Mouse (Mus musculus): ENCODE data around the gene Rabgap1.

Gene Rabgap1

DNA sequence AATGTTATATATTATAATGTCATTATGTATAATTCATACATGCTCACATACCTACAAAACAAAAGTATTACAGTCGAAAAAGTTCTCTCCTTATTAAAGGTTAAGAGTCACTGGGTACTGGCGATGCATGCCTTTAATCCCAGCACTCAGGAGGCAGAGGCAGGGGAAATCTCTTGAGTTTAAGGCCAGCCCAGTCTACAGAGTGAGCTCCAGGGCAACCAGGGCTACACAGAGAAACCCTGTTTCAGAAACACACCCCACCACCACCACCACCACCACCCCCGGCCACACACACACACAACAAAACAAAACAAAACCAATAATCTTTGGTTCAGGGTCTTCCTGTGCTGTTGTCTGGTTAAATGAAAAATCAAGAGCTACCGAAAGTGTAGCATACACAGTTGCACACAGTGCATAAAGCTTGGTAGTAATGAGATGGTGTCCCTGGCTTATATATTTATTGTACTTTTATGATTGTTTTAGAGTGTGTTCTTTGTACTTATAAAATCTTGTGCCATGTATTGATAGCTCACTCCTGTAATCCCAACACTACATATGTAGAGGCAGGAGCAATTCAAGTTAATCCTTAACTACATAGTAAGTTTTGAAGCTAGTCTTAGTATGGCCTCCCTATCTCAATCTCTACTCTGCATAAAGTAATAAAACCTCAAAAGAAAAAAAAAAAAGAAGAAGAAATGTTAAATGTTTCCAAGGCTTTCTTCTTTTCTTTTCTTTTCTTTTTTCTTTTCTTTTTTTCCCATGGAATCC lies 68.2 kb downstream of the Rabgap1 start:
- no peak for DNase-seq (ENCODE audit: low spot score in 2 of 2)

DNA sequence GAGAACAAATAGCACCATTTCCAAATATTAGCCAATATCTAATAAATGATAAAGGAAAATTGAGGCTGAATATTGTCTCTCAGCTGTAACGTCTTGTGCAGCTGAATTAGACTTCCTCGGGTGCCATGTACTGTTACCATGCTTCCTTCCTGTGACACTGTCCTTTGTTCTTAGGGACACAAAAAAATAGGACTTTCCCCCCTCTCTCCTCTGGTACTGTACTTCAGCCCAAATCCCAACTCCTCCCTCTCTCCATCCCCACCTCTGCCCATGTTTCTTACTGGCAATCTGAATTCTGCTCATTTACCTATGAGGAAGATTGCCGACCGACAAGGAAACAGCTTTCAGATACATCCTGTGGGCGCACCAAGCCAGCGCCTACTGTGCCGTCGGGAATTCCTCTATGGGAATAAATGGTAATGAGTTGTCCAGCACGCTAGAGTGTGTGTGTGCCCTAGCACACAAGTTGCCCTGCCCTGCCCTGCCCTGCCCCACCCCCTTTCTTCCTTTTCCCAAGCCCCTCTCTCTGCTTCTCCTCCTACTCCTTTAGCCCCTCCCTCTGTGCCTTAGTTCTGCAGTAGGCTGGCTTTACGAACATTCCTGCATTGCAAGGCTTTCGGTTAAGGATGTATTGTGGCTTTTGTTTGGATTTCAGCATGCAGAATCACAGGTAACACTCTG lies 73.1 kb downstream of the Rabgap1 start, which contains the start of gene Gpr21:
Gene Gpr21 (plus strand): TSS at position 303 of the 681 bp plus-strand sequence.
- DNase-seq (ENCODE audit: low spot score in 2 of 2), result no peak

DNA sequence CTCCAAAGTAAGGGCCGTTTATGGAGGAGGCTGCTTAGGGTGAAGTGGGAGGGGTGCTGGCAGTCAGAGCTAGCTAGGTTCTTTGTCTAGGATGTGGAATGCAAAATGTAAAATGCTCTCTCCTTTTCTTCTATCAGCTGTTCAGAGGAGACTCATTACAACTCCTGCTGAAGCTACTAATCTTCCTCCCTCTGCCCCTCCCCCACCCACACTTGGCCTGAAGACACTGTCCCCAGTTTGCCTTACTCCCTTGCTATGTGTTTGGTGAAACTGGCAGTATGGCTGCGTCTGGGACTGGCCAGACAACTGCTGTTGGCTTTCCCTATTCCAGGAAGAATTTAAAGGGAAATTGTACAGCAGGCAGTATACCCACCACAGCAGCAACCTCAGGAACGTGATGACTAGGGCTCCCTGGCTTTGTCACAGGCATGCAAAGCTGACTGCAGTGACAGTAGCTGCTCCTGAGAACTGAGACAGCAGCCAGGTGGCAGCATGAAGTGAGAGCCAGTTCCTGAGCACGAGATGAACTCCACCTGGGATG lies 73.9 kb downstream of the Rabgap1 start:
- peak in 1 of 2 experiments; percentile 5 for DNase-seq (ENCODE audit: low spot score in 2 of 2)

DNA sequence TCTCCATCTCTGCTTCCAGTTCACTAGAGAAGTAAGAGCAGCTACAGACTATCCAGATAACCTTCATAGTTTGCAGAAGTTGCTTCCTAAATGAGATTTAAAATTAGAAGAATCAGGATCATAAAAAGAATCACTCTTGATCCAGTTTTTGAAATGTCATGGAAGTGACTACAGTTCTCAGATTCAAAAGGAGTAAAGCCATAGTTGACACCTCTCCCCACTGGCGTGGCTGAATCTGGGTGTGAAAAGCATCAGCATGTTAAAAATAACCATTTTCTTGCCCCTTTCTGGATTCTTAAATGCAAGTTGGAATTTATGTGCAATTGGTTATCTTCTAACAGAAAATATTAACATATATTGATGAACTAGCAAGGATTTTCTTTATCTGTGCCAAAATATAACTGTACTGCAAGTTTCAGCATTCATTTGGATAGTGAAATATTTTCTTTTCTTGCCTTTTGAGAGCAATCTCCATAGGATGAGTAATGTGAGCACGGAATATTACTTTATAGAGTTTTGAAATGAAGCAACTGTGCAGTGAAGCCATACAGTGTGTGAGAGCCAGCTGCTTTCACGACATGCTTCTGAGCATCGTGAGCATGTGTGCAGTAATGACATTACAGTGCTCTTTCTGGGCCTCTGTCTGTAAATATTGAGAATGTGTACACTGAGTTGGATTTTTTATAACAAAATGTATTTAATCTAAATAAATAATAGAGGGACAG lies 75.6 kb downstream of the Rabgap1 start:
- DNase-seq (ENCODE audit: low spot score in 2 of 2), result no peak

DNA sequence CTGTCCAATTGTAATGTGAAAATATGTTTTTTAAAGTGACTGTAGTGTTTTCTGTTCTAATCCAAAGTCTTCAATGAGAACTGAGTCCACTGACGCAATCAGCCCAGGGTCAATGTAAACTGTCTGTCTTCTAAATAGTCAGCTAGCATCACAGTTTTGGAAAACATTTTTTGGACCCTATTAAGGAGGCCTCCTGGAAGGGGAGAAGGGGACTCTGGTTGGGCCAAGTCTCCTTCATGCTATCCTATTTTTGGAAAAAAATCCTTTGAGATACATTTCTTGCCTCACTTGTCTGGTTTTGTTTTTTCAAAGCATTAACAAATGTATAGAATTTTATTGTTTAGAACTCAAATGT lies 76.2 kb downstream of the Rabgap1 start:
- DNase-seq (ENCODE audit: low spot score in 2 of 2), result no peak

DNA sequence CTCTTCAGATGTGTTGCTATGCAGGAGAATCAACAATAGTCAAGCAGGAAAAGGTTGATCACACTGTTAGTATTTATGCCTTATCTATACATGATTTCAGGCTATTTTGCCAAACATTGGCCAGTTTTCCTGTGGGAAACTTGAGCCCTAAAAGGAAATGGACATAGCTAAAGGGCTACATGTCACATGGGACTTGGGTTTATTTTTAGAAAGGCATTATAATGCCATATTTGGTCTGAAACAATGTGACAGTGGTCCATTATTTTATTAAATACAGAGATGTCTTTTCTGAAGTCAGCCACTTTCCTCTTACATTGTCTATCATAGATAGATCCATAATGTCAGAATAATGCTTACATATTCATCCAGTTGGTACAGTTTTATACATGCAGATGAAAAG lies 84.5 kb downstream of the Rabgap1 start:
- no peak for DNase-seq (ENCODE audit: low spot score in 2 of 2)

DNA sequence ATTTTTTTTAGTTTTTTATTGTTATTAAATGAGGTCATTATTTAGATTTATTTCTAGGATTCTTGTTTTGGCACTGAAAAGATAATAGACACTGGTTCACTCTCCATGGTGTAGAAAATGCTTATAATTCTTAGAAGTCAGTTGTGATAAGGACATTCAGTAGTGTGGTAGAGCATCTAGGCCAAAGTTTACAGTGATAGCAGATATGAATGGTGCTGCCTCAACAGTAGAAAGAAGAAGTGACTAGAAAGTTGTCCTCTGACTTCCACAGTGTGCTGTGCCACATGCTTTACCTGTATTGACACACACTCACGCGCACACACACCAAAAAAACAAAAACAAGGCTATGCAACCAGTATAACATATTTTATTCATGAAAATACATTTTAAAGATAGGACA lies 86.3 kb downstream of the Rabgap1 start:
- no peak for DNase-seq (ENCODE audit: low spot score in 2 of 2)

DNA sequence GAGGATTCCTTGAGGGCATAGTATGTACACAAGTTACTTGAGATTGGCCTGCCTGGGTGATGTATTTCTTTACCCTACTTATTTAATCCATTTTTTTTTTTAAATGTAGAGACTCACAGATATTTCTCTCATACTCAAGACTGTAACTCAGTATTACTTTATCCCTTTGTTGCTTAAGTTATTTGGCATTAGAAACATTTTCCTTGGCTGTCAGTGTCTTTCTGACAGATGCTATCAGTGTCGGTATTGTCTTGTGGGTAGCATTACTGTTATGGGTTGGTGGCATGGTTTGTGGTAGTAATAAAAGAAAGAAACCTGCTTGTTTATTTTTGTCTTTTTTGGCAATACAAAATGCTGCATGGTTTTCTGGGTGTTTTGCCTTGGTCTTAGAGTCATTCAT lies 87.7 kb downstream of the Rabgap1 start:
- no peak for DNase-seq (ENCODE audit: low spot score in 2 of 2)

DNA sequence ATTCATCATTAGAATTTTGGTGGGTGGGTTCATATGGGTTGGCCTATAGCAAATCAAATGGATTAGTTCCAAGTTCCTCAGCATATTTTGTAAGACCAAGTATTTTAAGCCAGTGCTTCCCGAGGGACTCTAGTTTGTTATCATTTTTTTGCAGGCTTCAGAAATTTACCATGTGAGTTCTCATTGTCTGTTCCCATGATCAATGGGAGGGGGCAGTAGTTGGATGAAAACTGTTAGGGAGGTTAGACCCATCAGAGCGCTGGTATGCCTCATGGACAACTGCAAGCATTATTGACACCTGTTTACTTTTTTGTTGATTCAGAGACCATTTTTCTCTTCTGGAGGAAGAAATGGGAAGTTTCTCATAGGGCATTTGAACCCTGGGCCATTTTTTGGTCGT lies 88.6 kb downstream of the Rabgap1 start:
- no peak for DNase-seq (ENCODE audit: low spot score in 2 of 2)

DNA sequence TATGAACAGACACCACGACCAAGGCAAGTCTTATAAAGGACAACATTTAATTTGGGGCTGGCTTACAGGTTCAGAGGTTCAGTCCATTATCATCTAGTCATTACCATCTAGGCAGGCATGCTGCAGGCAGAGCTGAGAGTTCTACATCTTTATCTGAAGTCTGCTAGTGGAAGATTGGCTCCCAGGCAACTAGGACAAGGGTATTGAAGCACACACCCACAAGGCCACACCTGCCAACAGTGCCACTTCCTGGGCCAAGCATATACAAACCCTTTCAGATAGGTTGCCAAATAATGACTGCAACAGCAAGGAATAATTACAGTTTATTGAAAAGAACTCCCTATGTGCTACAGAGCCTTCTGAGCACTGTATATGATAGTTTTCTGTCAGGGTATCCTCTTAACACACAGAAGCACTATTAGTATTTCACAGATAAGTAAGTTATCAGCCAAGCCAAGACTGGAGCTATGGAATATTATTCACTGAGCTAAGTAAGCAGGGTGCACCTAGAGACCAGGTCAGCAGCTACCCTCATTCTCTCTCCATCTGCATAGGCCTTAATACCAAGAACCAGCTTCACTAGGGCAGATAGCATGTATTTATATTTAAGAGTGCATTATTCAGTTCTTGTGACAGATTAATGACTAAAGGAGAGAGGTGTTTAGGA lies 106.4 kb downstream of the Rabgap1 start:
- no peak for DNase-seq (ENCODE audit: low spot score in 2 of 2)

DNA sequence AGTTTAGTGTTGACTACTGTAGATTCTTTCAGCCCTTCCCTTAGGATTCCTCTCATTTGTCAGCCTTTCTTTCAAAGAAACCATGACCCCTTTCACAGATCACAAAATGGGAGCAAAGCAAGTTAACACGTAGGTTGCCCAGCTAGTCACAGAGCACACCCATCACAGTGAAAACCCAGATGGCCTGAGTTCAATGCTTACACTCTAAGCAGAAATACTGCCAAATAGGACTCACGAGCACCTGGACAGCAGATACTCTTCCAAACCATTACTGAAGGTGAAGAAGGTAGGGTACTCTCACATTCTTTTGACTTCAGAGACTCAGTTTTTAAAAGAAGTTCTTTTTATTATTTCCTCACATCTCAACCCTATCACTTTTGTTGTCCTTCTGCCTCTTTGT lies 113.3 kb downstream of the Rabgap1 start:
- no peak for DNase-seq (ENCODE audit: low spot score in 2 of 2)

DNA sequence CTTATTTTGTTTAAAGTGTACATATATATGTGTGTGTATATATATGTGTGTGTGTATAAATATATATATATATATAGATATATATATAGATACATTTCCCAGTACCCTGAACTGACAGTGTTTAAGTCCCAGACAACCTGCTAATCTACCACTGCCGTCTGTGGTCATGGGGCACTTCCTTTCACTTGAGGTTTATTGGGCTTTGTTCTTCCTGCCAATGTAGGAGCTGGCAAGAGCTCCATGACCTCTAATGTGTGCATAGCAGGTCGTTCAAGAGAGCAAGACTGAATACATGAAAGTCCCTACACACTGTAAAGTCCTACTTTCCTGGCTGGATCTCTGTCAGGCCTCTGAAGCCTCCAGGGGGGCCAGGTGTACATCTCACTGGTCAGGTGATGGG lies 122.5 kb downstream of the Rabgap1 start:
- DNase-seq (ENCODE audit: low spot score in 2 of 2), result no peak

DNA sequence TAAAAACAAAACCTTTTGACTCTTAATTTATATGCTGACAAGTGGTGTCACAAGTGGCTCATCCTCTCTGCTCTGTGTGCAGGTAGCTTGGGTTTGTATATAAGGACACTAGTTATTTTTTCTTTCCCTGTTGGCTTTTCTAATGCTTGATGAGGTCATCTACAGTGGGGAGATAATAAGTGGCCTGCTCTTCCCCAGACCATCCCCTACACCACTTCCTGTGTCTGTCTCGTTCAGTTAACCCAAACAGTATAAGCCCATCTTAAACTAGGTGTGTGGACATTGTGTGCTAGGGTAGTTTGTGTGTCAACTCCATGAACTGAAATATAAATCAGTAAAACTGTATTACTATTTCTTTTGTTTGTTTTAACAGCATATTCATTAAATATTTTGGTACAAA lies 123.0 kb downstream of the Rabgap1 start:
- DNase-seq (ENCODE audit: low spot score in 2 of 2), result no peak

DNA sequence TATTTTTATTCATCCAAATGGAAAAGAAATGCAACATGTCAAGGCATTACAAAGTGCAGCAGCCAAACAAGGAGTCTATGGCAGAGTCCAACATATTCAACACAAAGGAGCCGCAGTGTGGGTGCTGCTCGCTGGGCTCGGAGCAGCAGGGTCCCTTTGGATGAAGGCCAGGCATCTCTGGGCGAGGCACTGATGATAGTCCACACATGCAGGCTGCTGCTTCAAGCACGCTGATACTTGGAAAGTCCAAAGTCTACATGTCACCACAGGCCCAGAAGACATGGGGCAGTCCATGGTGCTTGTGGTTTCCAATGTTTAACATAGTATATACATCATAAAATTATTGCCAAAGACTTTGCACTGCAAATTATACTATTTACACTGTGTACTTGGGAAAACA lies 126.8 kb downstream of the Rabgap1 start:
- DNase-seq (ENCODE audit: low spot score in 2 of 2), result peak in 1 of 2 experiments; percentile 9

DNA sequence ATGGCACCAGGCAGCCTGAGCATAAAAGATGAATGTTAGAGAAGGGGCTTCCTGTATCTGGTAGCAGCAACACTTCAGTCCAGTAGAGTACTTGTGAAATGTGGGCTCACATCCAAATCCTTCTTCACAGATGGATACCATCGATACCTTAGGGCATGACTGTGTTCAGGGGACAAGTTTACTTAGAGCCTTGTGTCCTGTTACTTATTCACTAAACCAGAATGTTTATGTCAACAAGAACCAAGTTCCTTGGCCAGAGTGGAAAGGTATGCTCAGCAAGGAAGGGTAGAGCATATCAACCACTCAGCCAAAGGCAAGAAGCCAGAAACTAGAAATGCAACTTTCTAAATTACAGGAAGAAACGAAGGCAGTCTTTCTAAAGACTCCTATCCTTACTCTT lies 127.6 kb downstream of the Rabgap1 start:
- DNase-seq (ENCODE audit: low spot score in 2 of 2), result no peak

DNA sequence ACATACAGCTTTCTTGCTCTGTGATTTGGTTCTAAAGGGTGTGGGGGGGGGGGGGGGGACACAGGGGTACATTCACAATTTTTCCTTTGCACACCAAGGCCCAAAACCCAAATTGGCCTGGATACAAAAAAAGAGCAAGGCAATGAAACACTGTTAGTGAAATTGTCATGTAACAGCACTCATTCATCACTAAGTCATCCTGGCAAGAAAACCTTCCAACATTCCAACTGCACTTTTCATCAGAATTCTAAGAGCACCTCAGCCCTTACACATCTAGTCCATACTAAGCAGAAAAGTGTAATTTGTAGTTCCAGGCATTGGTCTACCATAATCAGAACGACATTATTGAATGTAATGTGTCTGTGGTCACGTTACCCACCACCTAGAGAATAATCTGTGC lies 129.1 kb downstream of the Rabgap1 start:
- no peak for DNase-seq (ENCODE audit: low spot score in 2 of 2)

DNA sequence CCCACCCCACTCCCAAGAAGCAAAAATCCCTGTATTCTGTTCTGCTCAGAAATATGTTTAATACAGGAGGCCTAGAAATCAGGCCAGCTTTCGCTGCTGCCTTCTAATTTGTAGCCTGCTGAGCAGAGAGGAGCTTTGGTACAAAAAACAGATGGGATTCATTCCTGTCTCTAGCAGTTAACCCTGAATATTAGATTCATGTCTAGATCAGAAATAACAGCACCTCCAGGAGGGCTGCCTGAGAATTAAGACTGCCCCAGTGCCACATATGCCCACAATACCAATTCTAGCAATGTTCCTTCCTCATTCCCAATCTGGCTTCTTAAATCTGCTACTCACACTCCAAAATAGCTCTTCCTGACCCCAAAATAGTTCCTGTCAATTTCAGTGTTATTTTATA lies 133.6 kb downstream of the Rabgap1 start:
- DNase-seq (ENCODE audit: low spot score in 2 of 2), result no peak

DNA sequence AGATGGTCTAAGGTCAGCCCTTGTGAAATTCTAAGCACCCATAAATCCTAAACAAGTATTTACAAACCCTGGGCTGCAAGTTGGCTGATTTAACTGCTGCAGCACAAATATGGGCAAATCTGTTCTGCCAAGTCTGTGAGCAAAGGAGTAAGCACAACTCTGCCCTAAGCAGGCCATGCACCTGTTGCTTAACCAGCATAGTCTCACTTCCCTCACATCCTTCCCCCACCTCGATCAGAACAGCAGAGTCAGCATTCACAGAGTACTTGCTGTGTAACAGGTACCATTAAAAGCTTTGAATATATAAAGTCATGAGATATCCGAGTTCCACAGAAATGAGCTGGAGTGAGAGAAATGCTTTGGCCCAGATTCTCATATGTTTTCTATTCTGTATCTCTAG lies 135.1 kb downstream of the Rabgap1 start:
- DNase-seq (ENCODE audit: low spot score in 2 of 2), result no peak

DNA sequence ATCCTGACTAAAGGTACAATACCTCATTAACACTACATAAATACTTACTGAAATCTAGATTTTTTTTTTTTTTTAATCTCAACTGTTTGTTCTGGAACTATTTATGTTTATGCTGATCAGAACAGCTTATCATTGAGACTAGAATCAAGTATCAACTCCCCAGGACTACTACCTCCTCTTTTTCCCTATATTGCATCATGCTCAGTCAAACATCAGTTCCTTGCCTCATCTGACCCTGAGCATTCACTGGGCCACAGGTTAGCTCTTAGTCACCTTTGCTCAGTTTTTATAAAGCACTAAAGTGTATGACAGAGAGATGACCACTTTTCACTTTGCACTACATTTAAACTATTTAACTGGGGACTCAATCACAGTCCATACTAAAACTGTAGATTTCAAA lies 144.8 kb downstream of the Rabgap1 start:
- no peak for DNase-seq (ENCODE audit: low spot score in 2 of 2)
